Mouse (Mus musculus) kidney, embryonic 15.5 days (tissue): ENCODE results near the gene Htr7. TPM values are rescaled to one million over a fixed set of nuclear protein-coding genes. Genes with fewer than 3 reads are reported as not detected.

Experiments
- ATAC-seq: fragments of 200-750 bp; cut with Nextera tagmentation; replicated peaks from 2 replicates; pipeline ENCODE4 v1.8.0; 2017; ENCODE audit warnings: moderate TSS enrichment; ENCODE audit not compliant: low FRiP score
- H3K27ac ChIP-seq: fragments of 300-500 bp; sonication (generic); 2 replicates; pipeline ENCODE4 v1.5.1; 2015; ENCODE audit warnings: mild to moderate bottlenecking, inconsistent platforms
- H3K27me3 ChIP-seq: fragments of 300-500 bp; sonication (generic); 2 replicates; pipeline ENCODE4 v1.6.1; 2015; ENCODE audit warnings: inconsistent platforms
- H3K36me3 ChIP-seq: fragments of 300-500 bp; sonication (generic); 2 replicates; pipeline ENCODE4 v1.6.1; 2015; ENCODE audit warnings: inconsistent platforms
- H3K4me1 ChIP-seq: fragments of 300-500 bp; sonication (generic); 2 replicates; pipeline ENCODE4 v1.6.1; 2015; ENCODE audit warnings: inconsistent platforms
- H3K4me2 ChIP-seq: fragments of 300-500 bp; sonication (generic); 2 replicates; pipeline ENCODE4 v1.6.1; 2015; ENCODE audit warnings: moderate library complexity, mild to moderate bottlenecking, inconsistent platforms
- H3K4me3 ChIP-seq: fragments of 300-500 bp; sonication (generic); replicated peaks from 2 replicates; pipeline ENCODE4 v1.5.1; 2015; ENCODE audit warnings: mild to moderate bottlenecking, inconsistent platforms
- H3K9ac ChIP-seq: fragments of 300-500 bp; sonication (generic); 2 replicates; pipeline ENCODE4 v1.6.1; 2015; ENCODE audit warnings: mild to moderate bottlenecking, inconsistent platforms
- H3K9me3 ChIP-seq: fragments of 300-500 bp; sonication (generic); replicated peaks from 2 replicates; pipeline ENCODE4 v1.6.1; 2016; ENCODE audit warnings: inconsistent platforms
- WGBS: fragments of 180-500 bp; shearing (Covaris S2); methylation state at CpG from one replicate; pipeline ENCODE4 v1.1.7; 2015; ENCODE audit warnings: mixed read lengths; 5-methylcytosine and 5-hydroxymethylcytosine counted together
- polyA plus RNA-seq: library from polyadenylated mRNA; unstranded; fragments of >200 nt; fragmentation: Nextera tagmentation; extraction: Ambion mirVana; gene quantifications from 2 replicates; pipeline ENCODE4 v1.2.1, GENCODE M21; 2015

Htr7 gene
- polyA plus RNA-seq, 1 experiment from 2014 or later, result 0.09 TPM

DNA sequence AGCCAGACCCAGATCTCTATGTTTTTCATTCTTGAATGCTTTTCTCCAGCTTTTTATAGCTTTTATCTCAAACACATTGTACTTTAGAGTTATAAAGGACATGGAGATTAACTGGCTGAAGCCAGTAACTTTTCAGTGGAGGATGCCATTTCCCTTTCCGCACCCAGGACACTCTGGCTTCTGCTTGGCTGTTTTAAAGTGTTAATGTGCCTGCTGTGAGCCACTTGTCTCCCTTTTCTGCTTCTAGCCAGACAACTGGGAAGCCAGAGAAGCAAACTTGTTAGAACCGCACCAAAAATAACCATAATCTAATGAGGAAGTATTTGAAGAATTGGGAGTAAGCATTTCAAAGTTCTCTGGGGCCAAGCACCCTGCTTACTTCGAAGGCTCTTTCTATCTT is 42.5 kb downstream of the Htr7 start:
- H3K4me1 ChIP-seq, result no peaks in the 10 kb centered on the region
- H3K27ac ChIP-seq, result no peak overlapping the region
- no peak overlapping the region for H3K4me3 ChIP-seq
- no peak overlapping the region for H3K4me2 ChIP-seq
- H3K27me3 ChIP-seq, result no peaks in the 10 kb centered on the region
- H3K9ac ChIP-seq, result no peak overlapping the region
- 35% methylated on average over 3 of the region's 3 CpGs for WGBS
- H3K36me3 ChIP-seq, result no peaks in the 10 kb centered on the region
- ATAC-seq, result no peak
- no peaks in the 10 kb centered on the region for H3K9me3 ChIP-seq

DNA sequence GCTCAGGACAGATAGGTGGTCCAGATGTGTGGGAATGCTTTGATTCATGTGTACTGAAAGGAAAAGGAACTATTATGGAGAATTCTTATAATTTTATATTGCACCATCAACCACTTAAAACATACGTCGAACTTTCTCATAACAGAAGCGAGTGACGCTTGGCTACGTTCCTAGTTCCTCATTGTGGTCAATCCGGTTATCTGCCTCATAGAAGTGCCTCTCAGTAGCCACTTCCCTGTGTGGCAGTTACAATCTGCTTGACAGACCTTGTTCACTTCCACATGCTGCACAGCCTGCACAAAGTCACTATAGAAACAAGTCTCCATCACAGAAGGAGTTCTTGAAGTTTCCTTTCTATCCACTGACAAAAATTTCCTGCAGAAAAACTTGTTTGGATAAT is 51.0 kb downstream of the Htr7 start:
- no peaks in the 10 kb centered on the region for H3K9me3 ChIP-seq
- no peaks in the 10 kb centered on the region for H3K27me3 ChIP-seq
- H3K4me3 ChIP-seq, result no peak overlapping the region
- no peaks in the 10 kb centered on the region for H3K36me3 ChIP-seq
- no peak for ATAC-seq
- H3K4me2 ChIP-seq, result no peak overlapping the region
- 81% methylated on average over 6 of the region's 6 CpGs for WGBS
- H3K27ac ChIP-seq, result no peak overlapping the region
- H3K4me1 ChIP-seq, result no peaks in the 10 kb centered on the region
- H3K9ac ChIP-seq, result no peak overlapping the region

DNA sequence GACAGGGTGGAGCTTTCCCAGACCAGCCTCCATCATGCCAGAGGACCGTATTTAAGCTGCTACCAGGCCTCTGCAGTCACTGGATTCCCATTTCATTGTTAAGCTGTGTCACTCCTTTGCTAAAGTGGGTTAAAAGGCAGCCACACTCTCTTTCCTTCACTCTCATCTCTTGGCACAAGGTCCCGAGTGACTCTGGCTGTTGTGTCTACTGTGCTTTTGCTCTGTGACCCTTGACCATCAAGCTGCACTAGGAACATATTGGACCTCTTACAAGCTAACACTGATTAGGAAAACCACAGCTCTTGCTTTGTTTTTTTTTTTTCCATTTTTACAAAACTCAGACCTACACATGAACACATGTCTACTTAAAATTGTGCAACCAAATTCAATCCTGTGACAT is 52.3 kb downstream of the Htr7 start:
- Histone ChIP-seq H3K9me3 (no peaks in the 10 kb centered on the region), H3K36me3 (no peaks in the 10 kb centered on the region), H3K4me2 (no peak overlapping the region), H3K4me3 (no peak overlapping the region), H3K4me1 (no peaks in the 10 kb centered on the region), H3K9ac (no peak overlapping the region), H3K27ac (no peak overlapping the region), H3K27me3 (no peaks in the 10 kb centered on the region)
- WGBS, result 22% methylated on average over 2 of the region's 2 CpGs
- no peak for ATAC-seq

DNA sequence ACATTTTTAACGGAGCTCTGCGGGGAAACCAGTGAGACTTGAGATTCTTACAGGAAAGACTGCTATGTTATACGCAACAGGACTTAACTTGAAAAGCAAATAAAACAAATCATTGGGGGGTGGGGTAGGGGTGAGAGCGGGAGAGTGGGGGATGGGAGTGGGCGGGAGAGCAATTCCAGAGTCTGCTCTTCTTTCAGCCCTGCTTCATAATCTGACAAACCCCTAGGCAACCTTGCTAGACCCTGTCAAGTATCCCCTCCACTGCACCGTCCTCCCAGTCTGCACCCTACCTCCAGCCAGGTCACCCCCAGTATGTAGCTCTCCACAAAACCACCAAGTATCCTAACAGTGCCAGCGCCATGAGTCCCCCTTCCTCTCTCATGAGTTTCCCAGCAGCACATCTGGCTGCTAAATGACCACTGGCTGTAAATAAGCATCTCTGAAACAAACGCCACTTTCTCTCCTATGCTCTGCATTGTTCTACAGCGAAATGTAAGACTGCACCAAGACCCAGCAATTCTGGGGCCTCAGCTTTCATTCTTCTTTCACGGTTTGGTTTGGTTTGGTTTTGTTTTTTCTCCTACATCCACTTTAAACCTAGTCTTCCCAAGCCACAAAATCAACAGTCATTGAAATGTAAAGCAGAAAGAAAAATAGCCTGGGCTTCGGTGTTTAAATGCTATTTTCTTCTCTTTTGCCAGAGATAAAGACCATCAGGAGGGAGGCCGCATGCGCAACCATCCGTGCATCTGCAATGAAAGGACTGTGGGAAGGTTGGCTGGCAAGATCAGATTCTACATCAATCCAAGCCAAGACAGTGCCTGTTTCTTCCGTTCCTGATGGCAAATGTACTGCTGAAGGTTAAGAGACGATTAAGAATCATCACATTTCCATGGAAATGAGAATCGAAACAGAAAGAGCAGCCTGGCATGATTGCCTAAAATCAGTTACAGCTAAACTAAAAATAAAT is 54.5 kb downstream of the Htr7 start:
- H3K27ac ChIP-seq, result no peak overlapping the region
- no peaks in the 10 kb centered on the region for H3K27me3 ChIP-seq
- no peaks in the 10 kb centered on the region for H3K36me3 ChIP-seq
- no peaks in the 10 kb centered on the region for H3K9me3 ChIP-seq
- no peak for ATAC-seq
- WGBS, result 61% methylated on average over 17 of the region's 17 CpGs
- no peak overlapping the region for H3K4me2 ChIP-seq
- no peak overlapping the region for H3K4me3 ChIP-seq
- no peaks in the 10 kb centered on the region for H3K4me1 ChIP-seq
- no peak overlapping the region for H3K9ac ChIP-seq

DNA sequence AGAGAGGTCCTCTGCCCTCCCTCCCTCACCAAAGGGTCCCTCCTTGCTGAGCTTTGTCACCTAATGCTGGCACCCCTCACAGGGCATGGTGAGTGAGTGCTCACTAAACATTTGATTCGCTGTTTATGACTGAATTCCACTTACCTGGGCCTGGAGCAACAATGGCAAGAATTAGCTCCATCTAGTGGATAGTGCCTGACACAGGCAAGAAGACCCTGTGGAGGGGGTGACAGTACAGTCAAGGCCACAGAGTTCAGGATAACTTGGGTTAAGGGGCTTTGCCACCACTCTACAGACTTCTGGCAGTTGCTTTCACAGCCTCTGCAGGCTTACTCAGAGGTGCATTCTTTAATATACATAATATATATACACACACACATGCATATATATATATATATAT is 55.8 kb downstream of the Htr7 start:
- Histone ChIP-seq H3K4me1 (no peaks in the 10 kb centered on the region), H3K9ac (no peak overlapping the region), H3K27me3 (no peaks in the 10 kb centered on the region), H3K27ac (no peak overlapping the region), H3K36me3 (no peaks in the 10 kb centered on the region), H3K4me2 (no peak overlapping the region), H3K9me3 (no peaks in the 10 kb centered on the region), H3K4me3 (no peak overlapping the region)
- 0 out of 2 replicates have a peak, but pooled peaks have one; percentile 52 for ATAC-seq
- 54% methylated on average over 1 of the region's 1 CpGs for WGBS

DNA sequence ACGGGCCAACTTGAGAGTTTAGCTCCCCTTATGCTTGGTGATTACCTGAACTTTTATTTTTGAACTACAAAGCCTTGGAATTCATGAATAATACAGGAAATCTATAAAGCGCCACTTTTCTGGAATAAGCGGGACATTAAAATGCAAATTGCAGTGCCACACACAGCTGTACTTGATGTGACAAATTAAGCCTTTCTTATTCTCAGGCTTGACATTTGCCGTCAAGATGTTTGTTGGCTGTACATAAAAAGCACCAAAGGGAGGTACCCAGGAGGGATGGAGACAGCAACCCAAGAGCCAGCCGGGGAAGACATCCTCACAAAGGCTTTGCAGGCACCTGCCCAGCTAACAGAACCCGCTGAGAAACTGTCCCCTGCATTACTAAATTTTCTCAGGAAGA is 56.4 kb downstream of the Htr7 start:
- Histone ChIP-seq H3K9me3 (no peaks in the 10 kb centered on the region), H3K4me3 (no peak overlapping the region), H3K9ac (no peak overlapping the region), H3K27me3 (no peaks in the 10 kb centered on the region), H3K4me2 (no peak overlapping the region), H3K36me3 (no peaks in the 10 kb centered on the region), H3K27ac (no peak overlapping the region), H3K4me1 (no peaks in the 10 kb centered on the region)
- no peak for ATAC-seq
- 85% methylated on average over 6 of the region's 6 CpGs for WGBS

DNA sequence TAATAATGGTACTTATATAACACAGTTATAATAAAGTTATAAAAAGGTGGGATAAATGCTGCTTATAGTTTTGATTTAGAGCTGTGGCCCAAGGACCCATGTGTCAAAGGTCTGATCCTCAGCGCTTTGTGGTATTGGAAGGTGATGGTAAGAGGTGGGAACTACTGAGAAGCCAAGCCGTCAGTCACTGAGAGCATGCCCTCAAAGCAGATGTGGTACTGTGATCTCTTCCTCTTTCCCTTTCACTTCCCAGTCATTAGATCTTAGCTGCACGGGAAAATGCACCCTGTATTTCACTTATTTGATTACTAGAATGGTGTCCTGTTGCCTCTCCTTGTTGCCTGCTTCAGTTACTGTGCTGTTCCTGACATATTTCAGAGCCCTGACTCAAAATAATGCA is 59.9 kb downstream of the Htr7 start:
- ATAC-seq, result no peak
- 35% methylated on average over 3 of the region's 3 CpGs for WGBS
- no peaks in the 10 kb centered on the region for H3K4me1 ChIP-seq

DNA sequence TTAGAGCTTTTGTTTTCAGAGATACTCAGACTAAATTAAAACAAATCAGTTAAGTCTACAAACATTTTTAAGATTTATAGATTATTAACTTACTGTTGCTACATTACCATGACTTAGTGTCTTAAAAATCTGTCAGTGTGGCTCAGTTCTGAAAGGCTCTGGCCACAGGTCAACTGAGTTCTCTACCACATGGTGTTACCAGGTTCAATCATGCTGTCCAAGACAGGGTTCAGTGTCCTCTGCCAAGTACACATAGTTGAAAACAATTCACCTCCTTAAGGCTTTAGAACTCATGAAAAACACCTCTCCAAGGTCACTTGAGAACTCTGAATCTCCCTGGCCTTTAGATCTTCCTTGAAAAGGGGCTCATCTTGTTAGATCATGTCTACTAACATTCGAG is 69.8 kb downstream of the Htr7 start:
- H3K9me3 ChIP-seq, result no peaks in the 10 kb centered on the region
- 81% methylated on average over 1 of the region's 1 CpGs for WGBS
- no peak overlapping the region for H3K27ac ChIP-seq
- no peaks in the 10 kb centered on the region for H3K4me1 ChIP-seq
- H3K27me3 ChIP-seq, result no peaks in the 10 kb centered on the region
- no peak overlapping the region for H3K4me2 ChIP-seq
- no peak overlapping the region for H3K9ac ChIP-seq
- no peak for ATAC-seq
- no peaks in the 10 kb centered on the region for H3K36me3 ChIP-seq
- no peak overlapping the region for H3K4me3 ChIP-seq

More for the DNA sequence above, 59.9 kb downstream of the Htr7 start:
- Histone ChIP-seq H3K4me3 (no peak overlapping the region), H3K27ac (no peak overlapping the region), H3K36me3 (no peaks in the 10 kb centered on the region), H3K4me2 (no peak overlapping the region), H3K9ac (no peak overlapping the region), H3K9me3 (no peaks in the 10 kb centered on the region), H3K27me3 (no peaks in the 10 kb centered on the region)

DNA sequence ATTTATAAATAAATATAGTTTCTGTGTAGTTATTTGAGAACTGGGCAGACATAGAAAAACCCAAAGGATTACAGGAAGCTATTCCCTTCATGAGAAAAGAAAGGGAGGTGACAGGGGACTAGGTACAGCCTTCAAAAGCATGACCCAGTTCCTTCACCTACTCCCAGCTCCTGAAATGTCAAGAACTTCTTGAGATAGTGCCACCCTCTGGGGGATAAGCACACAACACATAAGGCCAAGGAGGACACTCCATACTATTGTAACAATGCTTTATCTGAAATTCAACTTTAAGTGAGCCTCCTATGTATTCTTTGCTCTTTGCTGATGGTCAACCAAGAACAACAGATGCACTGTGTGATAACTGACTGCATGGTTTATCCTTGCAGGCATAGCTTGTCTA is 82.6 kb downstream of the Htr7 start:
- Histone ChIP-seq H3K27me3 (no peaks in the 10 kb centered on the region), H3K9ac (no peak overlapping the region), H3K4me3 (no peak overlapping the region), H3K4me2 (no peak overlapping the region), H3K4me1 (no peaks in the 10 kb centered on the region), H3K9me3 (no peaks in the 10 kb centered on the region), H3K27ac (no peak overlapping the region), H3K36me3 (no peaks in the 10 kb centered on the region)
- no peak for ATAC-seq

DNA sequence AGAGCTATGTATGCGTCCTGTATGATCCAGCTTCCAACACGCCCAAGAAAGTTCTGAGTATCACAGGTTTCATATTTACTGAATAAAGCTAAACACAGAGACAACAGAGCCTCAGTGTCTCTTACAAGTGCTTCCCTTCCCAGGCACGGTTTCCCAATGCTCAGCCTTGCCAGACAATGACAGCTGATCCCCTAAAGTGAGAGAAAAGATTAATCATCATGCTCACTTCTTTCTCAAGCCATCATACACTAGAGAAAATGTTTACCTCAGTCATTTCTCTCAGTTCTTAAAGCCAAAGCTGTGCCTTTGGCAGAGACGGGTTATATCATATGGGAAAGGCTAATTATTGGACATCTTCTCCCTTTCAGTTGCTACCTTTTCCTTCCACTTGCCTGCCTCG is 99.7 kb downstream of the Htr7 start:
- H3K9ac ChIP-seq, result no peak overlapping the region
- 81% methylated on average over 5 of the region's 5 CpGs for WGBS
- H3K9me3 ChIP-seq, result no peaks in the 10 kb centered on the region
- no peak overlapping the region for H3K4me3 ChIP-seq
- H3K27me3 ChIP-seq, result no peaks in the 10 kb centered on the region
- H3K4me2 ChIP-seq, result no peak overlapping the region
- ATAC-seq, result no peak
- H3K4me1 ChIP-seq, result no peaks in the 10 kb centered on the region
- H3K27ac ChIP-seq, result no peak overlapping the region
- no peaks in the 10 kb centered on the region for H3K36me3 ChIP-seq

DNA sequence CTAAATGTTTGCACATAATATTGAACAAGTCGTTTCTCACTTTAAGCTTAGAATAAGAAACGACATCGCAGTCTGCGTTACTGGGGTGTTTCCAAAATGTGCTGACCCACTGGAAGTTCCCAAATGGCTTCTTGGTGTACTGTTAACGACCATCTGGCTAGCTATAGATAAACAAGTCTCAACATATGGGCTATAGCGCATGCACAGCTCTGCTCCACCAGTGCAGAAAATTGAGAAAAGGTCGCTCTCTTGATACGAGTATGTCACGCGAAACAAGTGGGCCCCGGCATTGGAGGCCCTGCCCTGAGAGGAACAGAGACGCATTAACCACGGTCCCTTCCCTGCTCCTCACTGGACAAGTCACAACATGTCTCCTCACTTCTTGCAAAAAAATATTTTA is 101.6 kb downstream of the Htr7 start:
- ATAC-seq, result 0 out of 2 replicates have a peak, but pooled peaks have one; percentile 25
- WGBS, result 66% methylated on average over 13 of the region's 13 CpGs
- Histone ChIP-seq H3K27ac (no peak overlapping the region), H3K4me3 (no peak overlapping the region), H3K27me3 (no peaks in the 10 kb centered on the region), H3K36me3 (no peaks in the 10 kb centered on the region), H3K9ac (no peak overlapping the region), H3K4me1 (no peaks in the 10 kb centered on the region), H3K4me2 (no peak overlapping the region), H3K9me3 (no peaks in the 10 kb centered on the region)

DNA sequence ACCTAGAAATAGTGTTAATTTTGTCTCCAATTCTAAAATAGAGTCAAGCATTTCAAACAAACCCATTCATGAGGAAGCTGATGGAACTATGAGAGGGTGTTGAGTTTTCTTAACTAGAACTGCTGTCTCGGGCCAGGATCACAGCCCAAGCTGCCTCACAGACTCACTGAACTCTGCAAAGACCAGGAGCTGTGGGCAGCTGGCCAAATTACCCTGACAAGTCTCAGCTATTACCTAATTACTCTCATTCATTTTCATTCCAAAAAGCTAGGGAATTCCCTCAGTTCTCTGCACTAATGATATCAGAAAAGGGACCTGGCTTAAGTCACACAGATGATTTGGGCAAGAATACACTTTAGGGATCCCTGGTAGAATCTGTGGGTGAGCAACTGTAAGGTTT is 107.4 kb downstream of the Htr7 start:
- Histone ChIP-seq H3K4me2 (no peak overlapping the region), H3K9ac (no peak overlapping the region), H3K27me3 (no peaks in the 10 kb centered on the region), H3K4me1 (no peaks in the 10 kb centered on the region), H3K9me3 (no peaks in the 10 kb centered on the region), H3K27ac (no peak overlapping the region), H3K36me3 (no peaks in the 10 kb centered on the region), H3K4me3 (no peak overlapping the region)
- no peak for ATAC-seq
- WGBS, result 44% methylated on average over 1 of the region's 1 CpGs
